Mouse (Mus musculus) kidney, postnatal 14 days (tissue): ENCODE measurements at regions not wholly inside any gene's neighbourhood (a gene's known extent, or its start where the extent isn't known, plus 50 kb on each side); places are given as distances from the start of the nearest gene placed in this dataset.
"Not testable (repeated sequence)": the region's sequence is repeated elsewhere in the genome, so short reads cannot be mapped to it uniquely, and the experiment has no call there.

Experiments
- DNase-seq: peaks from one replicate; pipeline ENCODE4 v3.0.0; 2022; ENCODE audit warnings: mixed read lengths

- peak; percentile 21 for DNase-seq
Observed at GRCm38 (mm10) chr9:11441241-11441997, 536.8 kb upstream of the Cntn5 start.

DNA sequence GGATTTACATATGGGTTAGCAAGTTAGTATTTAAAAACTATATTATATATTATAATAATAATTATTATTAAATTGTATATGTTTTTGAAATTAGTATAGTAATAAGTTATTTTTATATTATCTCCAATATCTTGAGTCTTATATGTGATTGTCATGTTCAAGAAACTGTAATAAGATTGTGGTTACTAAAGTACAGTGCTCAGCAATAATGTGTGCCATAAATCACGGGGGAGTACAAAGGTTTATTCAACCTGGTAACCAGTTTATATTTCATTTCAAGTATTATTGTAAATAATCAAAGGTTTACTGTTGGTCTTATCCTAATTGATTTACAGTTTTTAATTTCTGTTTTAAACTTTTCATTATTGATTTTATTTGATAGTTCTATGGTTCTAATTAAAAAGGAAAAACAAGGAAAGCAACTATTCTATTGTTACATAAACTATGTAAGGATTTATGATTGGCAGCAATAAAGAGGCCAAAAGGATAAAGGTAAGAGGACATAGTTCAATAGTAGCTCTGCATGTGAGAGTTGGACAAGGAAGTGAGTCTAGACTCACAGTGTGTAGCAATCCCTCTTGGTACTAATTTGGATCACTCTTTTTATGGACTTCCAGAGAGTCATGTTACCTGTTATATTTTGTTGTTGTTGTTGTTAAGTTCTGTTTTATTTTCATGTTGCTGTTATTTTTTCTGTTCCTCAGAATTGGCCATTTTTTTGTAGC is 532.0 kb upstream of the Cntn5 start:
- DNase-seq: no peak

DNA sequence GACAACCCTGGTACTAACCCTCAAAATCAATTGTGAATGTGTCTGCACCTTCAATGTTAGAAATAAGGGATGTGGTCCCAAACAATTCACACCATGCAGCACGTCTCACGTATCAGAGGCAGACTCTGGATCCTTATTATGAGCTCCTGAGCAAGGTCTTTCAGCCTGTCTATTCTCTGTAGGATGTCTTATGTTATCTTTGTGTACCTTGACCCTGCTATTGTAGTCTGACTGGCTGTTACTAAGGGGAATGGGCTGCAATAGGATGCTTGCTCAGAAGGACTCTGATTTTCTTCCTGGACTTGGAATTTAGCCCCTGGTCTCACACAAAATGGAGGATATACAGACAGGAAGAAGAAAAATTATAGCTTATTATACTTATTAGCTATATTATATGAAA is 531.4 kb upstream of the Cntn5 start:
- DNase-seq: no peak

- DNase-seq: peak; percentile 41
Observed at GRCm38 (mm10) chr9:11435019-11435418, 530.4 kb upstream of the Cntn5 start.

DNA sequence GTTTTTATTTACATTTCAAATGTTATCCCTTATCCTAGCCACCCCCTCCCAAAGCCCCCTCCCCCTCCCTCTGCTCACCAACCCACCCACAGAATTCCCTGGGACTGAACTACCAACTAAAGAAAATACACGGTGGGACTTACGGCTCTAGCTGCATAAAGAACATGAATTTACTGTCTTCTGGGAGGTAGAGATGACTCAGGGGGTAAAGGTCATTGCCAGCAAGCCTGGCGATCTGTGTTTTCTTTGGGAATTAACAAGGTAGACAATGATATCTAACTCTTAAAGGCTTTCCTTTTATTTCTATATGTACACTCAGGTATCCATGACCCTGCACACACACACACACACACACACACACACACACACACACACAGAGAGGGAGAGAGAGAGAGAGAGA is 521.9 kb upstream of the Cntn5 start:
- no peak for DNase-seq

DNA sequence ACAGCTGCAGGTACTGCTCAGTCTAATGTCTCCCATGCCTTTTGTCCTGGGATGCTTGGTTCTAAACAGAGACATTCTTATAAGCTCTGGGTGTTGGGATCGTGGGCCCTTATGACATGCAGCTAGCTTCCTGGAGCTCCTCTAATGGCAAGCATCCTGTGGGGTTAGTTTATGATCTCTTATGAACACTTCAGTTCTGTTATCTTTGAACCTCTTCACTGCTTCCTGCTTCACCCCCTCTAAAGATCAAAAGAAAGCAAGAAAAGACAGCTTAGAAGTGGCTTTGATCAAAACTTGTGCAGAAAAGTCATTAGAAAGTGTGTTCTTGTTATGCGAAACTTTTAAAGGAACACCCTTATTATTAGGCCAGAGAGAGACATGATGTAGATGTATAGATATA is 492.3 kb upstream of the Cntn5 start:
- no peak for DNase-seq

GRCm38 (mm10) chr9:11381648-11382075 is 477.1 kb upstream of the Cntn5 start:
- no peak for DNase-seq

DNA sequence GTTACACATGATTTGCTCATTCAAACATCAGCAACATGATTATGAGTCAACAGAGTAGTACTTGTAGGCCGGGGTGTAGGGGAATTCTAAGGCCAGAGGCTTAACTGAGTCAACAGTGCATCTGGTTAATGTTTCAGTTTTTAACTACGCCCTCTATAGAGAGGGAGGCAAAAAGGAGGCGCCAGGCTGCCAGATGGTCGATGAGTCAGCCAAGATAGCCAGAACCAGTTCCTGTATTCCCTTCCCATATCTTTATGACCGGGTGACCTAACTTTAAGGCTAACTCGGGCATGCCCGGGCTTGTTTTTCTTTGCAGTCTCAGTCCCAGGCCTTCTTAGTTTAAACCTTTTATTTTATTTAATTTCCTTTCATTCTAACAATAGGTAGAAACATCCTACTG is 476.0 kb upstream of the Cntn5 start:
- no peak for DNase-seq

- no peak for DNase-seq
Observed at GRCm38 (mm10) chr9:11378046-11378445, 473.5 kb upstream of the Cntn5 start.

DNA sequence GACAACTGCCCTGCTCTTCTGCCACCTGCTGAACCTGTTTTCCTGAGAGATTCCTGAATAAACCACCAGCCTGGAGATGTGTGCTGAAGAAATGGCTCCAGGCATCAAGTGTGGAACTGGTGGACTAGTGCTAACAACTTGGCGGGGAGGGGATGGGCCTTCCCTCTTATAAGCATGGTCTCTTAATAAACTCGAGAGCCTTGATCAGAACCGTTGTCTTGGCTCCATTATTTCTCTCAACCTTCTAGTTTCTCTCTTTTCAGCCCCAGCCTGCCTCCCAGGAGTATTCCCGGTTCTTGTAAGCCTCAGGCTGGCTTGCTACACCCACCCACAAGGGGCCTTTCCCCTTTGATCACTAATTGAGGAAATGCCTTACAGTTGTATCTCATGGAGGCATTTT is 473.0 kb upstream of the Cntn5 start:
- no peak for DNase-seq

DNA sequence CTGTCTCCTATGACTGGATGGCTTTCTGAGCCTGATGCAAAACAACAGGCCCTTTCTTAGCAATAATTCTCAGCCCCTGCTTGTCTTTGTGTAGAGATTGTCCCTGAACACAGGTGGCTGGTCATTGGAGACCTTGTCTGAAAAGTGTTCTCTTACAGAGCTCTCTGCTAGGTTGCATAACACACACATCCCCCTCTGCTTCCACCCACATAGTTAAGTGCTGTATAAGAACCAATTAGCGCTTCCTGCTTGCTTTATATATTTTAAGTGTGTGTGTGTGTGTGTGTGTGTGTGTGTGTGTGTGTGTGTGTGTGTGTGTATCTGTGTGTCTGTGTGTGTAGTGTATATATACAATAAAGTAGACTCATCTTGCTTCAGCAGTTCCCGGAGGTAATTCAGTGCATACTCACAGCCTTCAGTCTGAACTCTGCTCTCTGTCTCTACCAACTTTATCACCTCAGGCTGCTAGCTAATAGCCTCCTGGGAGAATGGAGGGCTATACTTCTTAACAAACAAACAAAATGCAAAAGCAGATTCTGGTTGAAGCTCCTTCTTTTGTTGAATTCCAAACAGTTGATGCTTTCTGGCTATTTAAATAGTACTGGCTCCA is 468.8 kb upstream of the Cntn5 start:
- DNase-seq: no peak

DNA sequence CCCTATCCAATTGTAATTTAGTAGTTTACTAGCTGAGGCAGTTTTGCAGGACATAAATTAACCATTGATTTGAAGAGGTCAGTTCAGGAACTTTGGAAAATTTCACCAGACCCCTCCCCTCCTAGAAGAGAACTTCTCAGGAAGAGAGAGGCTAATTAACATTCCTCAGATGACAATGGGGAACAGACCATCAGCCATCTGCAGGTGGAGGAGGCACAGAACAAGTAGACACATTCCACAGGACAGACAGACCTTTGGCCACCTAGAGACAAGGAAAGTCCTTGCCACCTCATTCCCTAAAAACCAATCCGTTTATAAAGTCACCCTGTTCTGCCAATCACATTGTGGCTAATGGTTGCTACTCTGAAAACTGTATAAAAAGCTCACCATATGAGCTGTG is 463.5 kb upstream of the Cntn5 start:
- DNase-seq: no peak

GRCm38 (mm10) chr9:11328900-11329299 is 424.3 kb upstream of the Cntn5 start:
- no peak for DNase-seq

DNA sequence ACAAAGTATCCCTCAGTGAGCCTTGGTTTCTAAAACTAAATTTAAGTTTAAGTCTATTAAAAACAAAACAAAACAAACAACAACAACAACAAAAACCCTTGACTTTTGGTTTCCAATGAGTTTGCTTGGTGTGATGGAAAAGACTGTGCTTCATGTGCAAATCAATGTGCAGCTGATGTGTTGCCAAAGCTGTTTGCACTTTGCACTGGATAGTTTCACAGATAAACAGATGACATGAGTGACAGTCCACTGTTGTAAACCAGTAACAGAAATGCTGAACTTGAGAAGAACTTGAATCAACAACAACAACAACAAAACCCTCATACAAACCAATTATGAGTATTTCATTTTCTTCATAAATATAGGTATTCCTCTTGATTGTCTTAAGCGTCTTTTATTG is 412.6 kb upstream of the Cntn5 start:
- no peak for DNase-seq

GRCm38 (mm10) chr9:11297116-11297515 is 392.5 kb upstream of the Cntn5 start:
- DNase-seq: not testable (repeated sequence)

- no peak for DNase-seq
Observed at GRCm38 (mm10) chr9:11285135-11285534, 380.6 kb upstream of the Cntn5 start.

DNA sequence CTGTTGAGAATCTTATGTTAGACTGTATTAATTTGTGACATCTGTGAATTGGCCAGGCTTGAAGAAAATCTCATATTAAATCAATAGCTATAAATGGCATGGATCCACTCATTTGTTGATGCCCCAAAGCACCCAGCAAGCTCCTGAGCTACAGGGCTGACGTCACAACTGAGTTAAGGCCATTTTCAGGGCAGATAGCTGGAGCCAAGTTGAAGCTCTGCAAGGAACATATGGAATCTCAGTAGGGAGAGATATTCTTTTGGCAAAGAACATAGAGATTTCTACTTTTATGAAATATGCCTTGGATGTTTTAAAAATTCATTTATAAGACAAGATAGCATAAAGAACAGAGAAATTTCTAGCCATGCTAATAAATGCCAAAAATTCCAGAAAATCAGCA is 380.0 kb upstream of the Cntn5 start:
- DNase-seq: no peak

DNA sequence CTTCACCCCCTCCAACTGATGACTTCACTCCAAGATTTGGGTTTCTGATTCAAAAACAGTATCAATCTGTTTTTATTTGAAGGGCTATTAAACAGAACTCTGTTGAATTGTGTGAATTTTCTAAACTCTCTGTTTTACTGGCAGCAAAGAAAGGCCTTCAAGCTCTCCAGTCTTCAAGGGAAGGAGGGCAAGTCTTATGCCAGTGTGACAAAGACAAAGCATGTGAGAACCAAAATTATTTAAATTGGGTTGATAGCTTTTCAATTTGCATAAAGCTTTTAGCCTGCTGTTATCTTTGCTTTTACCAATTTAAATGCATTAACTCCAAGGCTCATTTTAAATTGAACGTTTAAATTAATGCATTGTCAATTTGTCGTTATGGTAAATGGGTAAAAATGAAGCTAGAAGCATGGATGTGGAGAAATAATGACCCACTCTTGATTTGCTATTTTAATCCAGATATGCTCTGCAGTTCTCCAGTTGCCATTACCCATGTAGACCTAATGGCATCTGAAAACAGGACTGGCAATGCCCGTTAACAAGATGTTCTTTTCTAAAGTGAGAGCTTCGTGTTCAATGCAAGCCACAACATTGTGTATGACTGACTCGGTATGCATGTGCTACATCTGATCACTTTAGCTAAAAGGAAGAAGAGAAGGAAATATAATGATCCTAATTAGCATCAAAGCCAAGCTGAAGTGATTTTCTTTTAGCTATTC is 375.0 kb upstream of the Cntn5 start:
- DNase-seq: no peak

DNA sequence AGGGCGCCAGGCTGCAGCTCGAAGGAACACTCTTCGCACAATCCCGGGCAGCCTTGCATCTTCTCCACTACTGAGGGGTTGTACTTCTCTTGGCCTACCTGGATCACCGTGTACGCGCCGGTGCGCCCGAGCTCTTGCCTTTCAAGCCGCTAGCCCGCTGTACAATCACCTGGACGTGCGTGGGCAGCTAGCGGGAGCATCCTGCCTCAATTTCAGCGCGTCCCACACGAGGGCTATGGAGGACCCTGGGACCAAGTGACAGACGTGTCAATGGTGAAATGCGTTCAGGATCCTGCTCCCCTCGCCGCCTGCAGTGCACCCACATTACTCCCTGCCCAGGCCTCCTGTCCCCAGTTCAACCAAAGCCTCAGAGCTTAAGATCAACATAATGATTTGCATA is 373.2 kb upstream of the Cntn5 start:
- DNase-seq: no peak

DNA sequence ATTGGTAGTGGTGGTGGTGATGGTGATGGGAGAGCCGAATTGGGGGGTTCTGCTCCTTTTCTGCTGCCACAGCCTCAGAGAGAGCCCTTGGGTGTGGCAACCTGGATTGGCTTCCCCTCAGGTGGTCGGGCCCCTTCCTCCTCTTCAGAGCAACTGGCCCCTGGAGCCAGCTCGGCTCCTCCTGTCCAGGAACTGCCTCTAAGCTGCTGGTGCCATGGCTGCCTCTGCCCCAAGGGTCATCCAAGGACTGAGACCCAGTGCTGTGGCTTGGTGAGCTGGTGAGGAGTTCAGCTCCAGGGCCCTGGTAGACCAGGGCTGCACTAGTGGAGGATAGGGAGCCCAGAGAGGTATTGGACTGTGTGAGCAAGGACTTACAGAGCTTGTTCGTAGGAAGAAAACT is 372.4 kb upstream of the Cntn5 start:
- no peak for DNase-seq

- no peak for DNase-seq
Observed at GRCm38 (mm10) chr9:11256848-11257247, 352.3 kb upstream of the Cntn5 start.

- DNase-seq: no peak
Observed at GRCm38 (mm10) chr9:11206829-11207228, 302.3 kb upstream of the Cntn5 start.

DNA sequence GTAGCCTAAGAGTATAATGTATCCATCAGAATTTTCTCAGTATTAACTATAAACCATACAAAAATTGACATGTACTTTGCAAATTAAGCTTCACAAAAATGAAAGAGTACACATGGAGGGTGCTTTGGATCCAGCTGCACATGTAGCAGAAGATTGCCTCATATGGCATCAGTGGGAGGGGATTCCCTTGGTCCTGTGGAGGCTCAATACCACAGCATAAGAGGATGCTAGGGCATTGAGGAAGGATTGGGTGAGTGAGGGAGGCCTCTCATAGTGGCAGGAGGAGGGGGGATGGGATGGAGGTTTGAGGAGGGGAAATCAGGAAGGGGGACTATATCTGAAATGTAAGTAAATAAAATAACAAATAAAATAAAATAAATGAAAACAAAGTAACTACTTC is 301.7 kb upstream of the Cntn5 start:
- no peak for DNase-seq
